Mouse (Mus musculus) forebrain, embryonic 15.5 days (tissue): ENCODE data around the gene Snhg11. TPM values are rescaled to one million over a fixed set of nuclear protein-coding genes. Genes with fewer than 3 reads are reported as not detected.
"Not testable (repeated sequence)": the region's sequence is repeated elsewhere in the genome, so short reads cannot be mapped to it uniquely, and the experiment has no call there.

Source experiments
- ATAC-seq: fragments of 200-750 bp; cut with Nextera tagmentation; replicated peaks from 2 replicates; pipeline ENCODE4 v1.8.0; 2017; ENCODE audit warnings: mild to moderate bottlenecking, moderate TSS enrichment, moderate library complexity
- H3K27ac ChIP-seq: fragments of 300-500 bp; sonication (generic); replicated peaks from 2 replicates; pipeline ENCODE4 v1.5.1; 2015; ENCODE audit warnings: mild to moderate bottlenecking, inconsistent platforms
- H3K27me3 ChIP-seq: fragments of 300-500 bp; sonication (generic); 2 replicates; pipeline ENCODE4 v1.6.1; 2015; ENCODE audit warnings: inconsistent platforms
- H3K36me3 ChIP-seq: fragments of 300-500 bp; sonication (generic); 2 replicates; pipeline ENCODE4 v1.6.1; 2015; ENCODE audit warnings: mild to moderate bottlenecking, inconsistent platforms
- H3K4me1 ChIP-seq: fragments of 300-500 bp; sonication (generic); 2 replicates; pipeline ENCODE4 v1.6.1; 2015; ENCODE audit warnings: inconsistent platforms
- H3K4me2 ChIP-seq: fragments of 300-500 bp; sonication (generic); replicated peaks from 2 replicates; pipeline ENCODE4 v1.6.1; 2015; ENCODE audit warnings: mild to moderate bottlenecking, inconsistent platforms
- H3K4me3 ChIP-seq: fragments of 300-500 bp; sonication (generic); 2 replicates; pipeline ENCODE4 v1.5.1; 2015; ENCODE audit warnings: mild to moderate bottlenecking, inconsistent platforms
- H3K9ac ChIP-seq: fragments of 300-500 bp; sonication (generic); replicated peaks from 2 replicates; pipeline ENCODE4 v1.6.1; 2015; ENCODE audit warnings: mild to moderate bottlenecking, inconsistent platforms
- H3K9me3 ChIP-seq: fragments of 300-500 bp; sonication (generic); 2 replicates; pipeline ENCODE4 v1.6.1; 2016; ENCODE audit warnings: inconsistent platforms
- WGBS: fragments of 180-500 bp; shearing (Covaris S2); methylation state at CpG from one replicate; pipeline ENCODE4 v1.1.7; 2015; ENCODE audit warnings: mixed read lengths; 5-methylcytosine and 5-hydroxymethylcytosine counted together
- polyA plus RNA-seq: library from polyadenylated mRNA; unstranded; fragments of >200 nt; fragmentation: Nextera tagmentation; extraction: Ambion mirVana; gene quantifications from 2 replicates; pipeline ENCODE4 v1.2.1, GENCODE M21; 2015

Gene Snhg11
- polyA plus RNA-seq, 1 experiment from 2014 or later, result 109 TPM

GRCm38 (mm10) chr2:158373516-158373915 lies 1.9 kb upstream of the Snhg11 start:
- H3K9me3 ChIP-seq, result no peaks in the 10 kb centered on the region
- H3K27me3 ChIP-seq, result peaks cover 18% of the 10 kb centered on the region
- H3K4me1 ChIP-seq, result peaks cover 4% of the 10 kb centered on the region; the same call in 1 of the 2 replicates
- H3K4me2 ChIP-seq, result no peak overlapping the region
- no peak overlapping the region for H3K27ac ChIP-seq
- H3K36me3 ChIP-seq, result no peaks in the 10 kb centered on the region
- WGBS, result 63% methylated on average over 7 of the region's 7 CpGs
- no peak for ATAC-seq
- no peak overlapping the region for H3K9ac ChIP-seq
- H3K4me3 ChIP-seq, result no peak overlapping the region

GRCm38 (mm10) chr2:158376123-158376687 lies 767 bp downstream of the Snhg11 start:
- peak overlapping the region; percentile 37 for H3K4me3 ChIP-seq
- ATAC-seq, result peak; percentile 14; the same call in 1 of the 2 replicates
- H3K36me3 ChIP-seq, result no peaks in the 10 kb centered on the region
- H3K9me3 ChIP-seq, result no peaks in the 10 kb centered on the region
- peak overlapping the region; percentile 37 for H3K4me2 ChIP-seq
- peak overlapping the region; percentile 60 for H3K27ac ChIP-seq
- WGBS, result 24% methylated on average over 12 of the region's 12 CpGs
- peaks cover 18% of the 10 kb centered on the region for H3K27me3 ChIP-seq
- peak overlapping the region; percentile 48 for H3K9ac ChIP-seq
- peaks cover 4% of the 10 kb centered on the region; the same call in 1 of the 2 replicates for H3K4me1 ChIP-seq

- 64% methylated on average over 7 of the region's 7 CpGs for WGBS
- no peak for ATAC-seq
- H3K4me3 ChIP-seq, result peak overlapping the region; percentile 37
- peak overlapping the region; percentile 48 for H3K9ac ChIP-seq
- no peaks in the 10 kb centered on the region for H3K9me3 ChIP-seq
- H3K27me3 ChIP-seq, result peaks cover 18% of the 10 kb centered on the region
- no peaks in the 10 kb centered on the region for H3K36me3 ChIP-seq
- peak overlapping the region; percentile 37 for H3K4me2 ChIP-seq
- H3K27ac ChIP-seq, result no peak overlapping the region
- H3K4me1 ChIP-seq, result peaks cover 4% of the 10 kb centered on the region; the same call in 1 of the 2 replicates
Observed at GRCm38 (mm10) chr2:158376798-158377197, 1.4 kb downstream of the Snhg11 start.

GRCm38 (mm10) chr2:158377811-158378210 lies 2.4 kb downstream of the Snhg11 start:
- Histone ChIP-seq H3K27me3 (peaks cover 18% of the 10 kb centered on the region), H3K27ac (no peak overlapping the region), H3K4me1 (peaks cover 4% of the 10 kb centered on the region; the same call in 1 of the 2 replicates), H3K9me3 (no peaks in the 10 kb centered on the region), H3K36me3 (no peaks in the 10 kb centered on the region), H3K4me2 (no peak overlapping the region), H3K9ac (no peak overlapping the region), H3K4me3 (no peak overlapping the region)
- ATAC-seq, result no peak
- 81% methylated on average over 1 of the region's 1 CpGs for WGBS

- ATAC-seq, result 0 out of 2 replicates have a peak, but pooled peaks have one; percentile 17
- H3K4me3 ChIP-seq, result no peak overlapping the region
- H3K9me3 ChIP-seq, result no peaks in the 10 kb centered on the region
- no peak overlapping the region for H3K9ac ChIP-seq
- H3K4me2 ChIP-seq, result no peak overlapping the region
- WGBS, result 44% methylated on average over 13 of the region's 13 CpGs
- H3K4me1 ChIP-seq, result peaks cover 4% of the 10 kb centered on the region; the same call in 1 of the 2 replicates
- no peak overlapping the region for H3K27ac ChIP-seq
- H3K27me3 ChIP-seq, result peaks cover 9% of the 10 kb centered on the region
- no peaks in the 10 kb centered on the region for H3K36me3 ChIP-seq
Observed at GRCm38 (mm10) chr2:158379354-158380078, 4.1 kb downstream of the Snhg11 start.

- Histone ChIP-seq H3K9ac (no peak overlapping the region), H3K9me3 (no peaks in the 10 kb centered on the region), H3K4me1 (no peaks in the 10 kb centered on the region), H3K4me3 (no peak overlapping the region), H3K27me3 (no peaks in the 10 kb centered on the region), H3K4me2 (no peak overlapping the region), H3K27ac (no peak overlapping the region), H3K36me3 (no peaks in the 10 kb centered on the region)
- no peak for ATAC-seq
- 45% methylated on average over 8 of the region's 8 CpGs for WGBS
Observed at GRCm38 (mm10) chr2:158386072-158386471, 10.6 kb downstream of the Snhg11 start.

GRCm38 (mm10) chr2:158389421-158389820 lies 14.0 kb downstream of the Snhg11 start:
- no peak for ATAC-seq
- H3K4me3 ChIP-seq, result no peak overlapping the region
- H3K9me3 ChIP-seq, result no peaks in the 10 kb centered on the region
- no peak overlapping the region for H3K27ac ChIP-seq
- H3K4me2 ChIP-seq, result no peak overlapping the region
- H3K27me3 ChIP-seq, result no peaks in the 10 kb centered on the region
- no peaks in the 10 kb centered on the region for H3K4me1 ChIP-seq
- 87% methylated on average over 7 of the region's 7 CpGs for WGBS
- no peaks in the 10 kb centered on the region for H3K36me3 ChIP-seq
- no peak overlapping the region for H3K9ac ChIP-seq

GRCm38 (mm10) chr2:158396369-158396768 lies 20.9 kb downstream of the Snhg11 start:
- no peak overlapping the region for H3K4me3 ChIP-seq
- no peak overlapping the region for H3K4me2 ChIP-seq
- no peaks in the 10 kb centered on the region for H3K9me3 ChIP-seq
- no peak for ATAC-seq
- H3K4me1 ChIP-seq, result no peaks in the 10 kb centered on the region
- WGBS, result 90% methylated on average over 6 of the region's 6 CpGs
- no peak overlapping the region for H3K9ac ChIP-seq
- H3K27ac ChIP-seq, result no peak overlapping the region
- H3K27me3 ChIP-seq, result no peaks in the 10 kb centered on the region
- H3K36me3 ChIP-seq, result no peaks in the 10 kb centered on the region

GRCm38 (mm10) chr2:158397140-158397539 lies 21.7 kb downstream of the Snhg11 start:
- not testable (repeated sequence) for H3K4me3 ChIP-seq, H3K4me2 ChIP-seq, H3K27me3 ChIP-seq, H3K9ac ChIP-seq, ATAC-seq, H3K4me1 ChIP-seq, H3K27ac ChIP-seq, H3K9me3 ChIP-seq, H3K36me3 ChIP-seq
- WGBS, result 75% methylated on average over 13 of the region's 13 CpGs

GRCm38 (mm10) chr2:158402915-158403314 lies 27.5 kb downstream of the Snhg11 start:
- Histone ChIP-seq H3K4me3 (no peak overlapping the region), H3K36me3 (no peaks in the 10 kb centered on the region), H3K27ac (no peak overlapping the region), H3K9ac (no peak overlapping the region), H3K27me3 (no peaks in the 10 kb centered on the region), H3K4me2 (no peak overlapping the region), H3K9me3 (no peaks in the 10 kb centered on the region), H3K4me1 (no peaks in the 10 kb centered on the region)
- 82% methylated on average over 7 of the region's 7 CpGs for WGBS
- no peak for ATAC-seq

- 26% methylated on average over 14 of the region's 14 CpGs for WGBS
- ATAC-seq, result peak; percentile 21
- no peaks in the 10 kb centered on the region for H3K9me3 ChIP-seq
- peak overlapping the region; percentile 72 for H3K4me3 ChIP-seq
- no peaks in the 10 kb centered on the region for H3K27me3 ChIP-seq
- no peaks in the 10 kb centered on the region for H3K36me3 ChIP-seq
- peaks cover 31% of the 10 kb centered on the region for H3K4me1 ChIP-seq
- peak overlapping the region; percentile 33 for H3K4me2 ChIP-seq
- peak overlapping the region; percentile 1; the same call in 1 of the 2 replicates for H3K9ac ChIP-seq
- peak overlapping the region; percentile 35; the same call in 1 of the 2 replicates for H3K27ac ChIP-seq
Observed at GRCm38 (mm10) chr2:158408997-158409594, 33.7 kb downstream of the Snhg11 start.

- under 1% methylated on average over 45 of the region's 46 CpGs for WGBS
- Histone ChIP-seq H3K9me3 (no peaks in the 10 kb centered on the region), H3K36me3 (no peaks in the 10 kb centered on the region), H3K4me3 (peak within 1 kb of the TSS; percentile 72), H3K4me1 (peaks cover 34% of the 10 kb centered on the region), H3K4me2 (peak within 1 kb of the TSS; percentile 76), H3K27me3 (no peaks in the 10 kb centered on the region), H3K27ac (peak within 1 kb of the TSS; percentile 83), H3K9ac (peak within 1 kb of the TSS; percentile 78)
- ATAC-seq, result peak; percentile 92
Observed at GRCm38 (mm10) chr2:158409595-158410021, 34.2 kb downstream of the Snhg11 start, which contains the start of gene Ralgapb. Gene Ralgapb (plus strand): TSS chr2:158409848.
